Mouse (Mus musculus): ENCODE measurements around the gene Dll3. TPM values are rescaled to one million over a fixed set of nuclear protein-coding genes. Genes with fewer than 3 reads are reported as not detected.
"Not testable (repeated sequence)": the region's sequence is repeated elsewhere in the genome, so short reads cannot be mapped to it uniquely, and the experiment has no call there.

The Dll3 gene
- polyA plus RNA-seq, 2 experiments, result 0.83 to 0.92 TPM

- no peaks in the 10 kb centered on the region for H3K9me3 ChIP-seq (ENCODE audit: control insufficient read depth, low read length)
- 89% methylated on average over 3 of the region's 3 CpGs for WGBS
Observed at GRCm38 (mm10) chr7:28248957-28249356, 53.1 kb downstream of the Dll3 start.

GRCm38 (mm10) chr7:28243943-28244342 is 58.1 kb downstream of the Dll3 start:
- 65% methylated on average over 2 of the region's 2 CpGs for WGBS
- H3K4me3 ChIP-seq (replicated peaks; ENCODE audit: low read length); DNase-seq (ENCODE audit: low spot score); H3K4me2 ChIP-seq (replicated peaks; ENCODE audit: low read depth, low read length, severe bottlenecking); ATAC-seq (ENCODE audit: low FRiP score, low read depth); H3K4me1 ChIP-seq (ENCODE audit: control insufficient read depth, insufficient read depth, low read length); H3K27ac ChIP-seq (replicated peaks; ENCODE audit: low read depth, low read length); H3K9ac ChIP-seq (ENCODE audit: low read depth, low read length, severe bottlenecking); H3K9me3 ChIP-seq (ENCODE audit: control insufficient read depth, low read length); H3K27me3 ChIP-seq (ENCODE audit: control insufficient read depth, insufficient read depth, low read length); H3K36me3 ChIP-seq (ENCODE audit: control insufficient read depth, insufficient read depth, low read length): not testable (repeated sequence)

More at GRCm38 (mm10) chr7:28248957-28249356, 53.1 kb downstream of the Dll3 start:
- ATAC-seq (ENCODE audit: low FRiP score, low read depth), result no peak
- no peak for TF ChIP-seq POLR2A (IDR thresholded peaks at IDR 0.05; ENCODE audit: borderline replicate concordance, extremely low read depth, insufficient read depth, insufficient read length)
- Histone ChIP-seq H3K4me3 (replicated peaks; ENCODE audit: low read length) (no peak overlapping the region), H3K9ac (ENCODE audit: low read depth, low read length, severe bottlenecking) (no peak overlapping the region), H3K27ac (replicated peaks; ENCODE audit: low read depth, low read length) (no peak overlapping the region), H3K4me1 (ENCODE audit: control insufficient read depth, insufficient read depth, low read length) (no peaks in the 10 kb centered on the region), H3K36me3 (ENCODE audit: control insufficient read depth, insufficient read depth, low read length) (no peaks in the 10 kb centered on the region), H3K27me3 (ENCODE audit: control insufficient read depth, insufficient read depth, low read length) (no peaks in the 10 kb centered on the region), H3K4me2 (replicated peaks; ENCODE audit: low read depth, low read length, severe bottlenecking) (no peak overlapping the region)
- DNase-seq (ENCODE audit: low spot score), result no peak

Other genes with a start within 250 kb of the Dll3 start
- 0.35 and 0.63 TPM in 2 replicates for gene Fcgbp, start 231.0 kb downstream of the Dll3 start, polyA plus RNA-seq (2012; rRNA removed)
- gene Fcgbp, start 231.0 kb downstream of the Dll3 start, polyA plus RNA-seq (2014; fragmentation: Nextera tagmentation; extraction: Ambion mirVana), result 0.18 and 0.48 TPM in 2 replicates
- gene 9530053A07Rik, start 172.8 kb downstream of the Dll3 start, polyA plus RNA-seq (2012; rRNA removed), result not detected in 2 replicates
- gene 9530053A07Rik, start 172.8 kb downstream of the Dll3 start, polyA plus RNA-seq (2014; fragmentation: Nextera tagmentation; extraction: Ambion mirVana), result not detected in 2 replicates
- gene Fbl, start 132.5 kb downstream of the Dll3 start, polyA plus RNA-seq (2012; rRNA removed), result 238 and 299 TPM in 2 replicates
- gene Fbl, start 132.5 kb downstream of the Dll3 start, polyA plus RNA-seq (2014; fragmentation: Nextera tagmentation; extraction: Ambion mirVana), result 43.7 and 45.9 TPM in 2 replicates
- gene Dyrk1b, start 122.8 kb downstream of the Dll3 start, polyA plus RNA-seq (2012; rRNA removed), result 26.0 and 37.8 TPM in 2 replicates
- 13.8 and 15.7 TPM in 2 replicates for gene Dyrk1b, start 122.8 kb downstream of the Dll3 start, polyA plus RNA-seq (2014; fragmentation: Nextera tagmentation; extraction: Ambion mirVana)
- 33.0 and 35.0 TPM in 2 replicates for gene Eid2, start 34.4 kb downstream of the Dll3 start, polyA plus RNA-seq (2012; rRNA removed)
- 12.2 and 17.0 TPM in 2 replicates for gene Eid2, start 34.4 kb downstream of the Dll3 start, polyA plus RNA-seq (2014; fragmentation: Nextera tagmentation; extraction: Ambion mirVana)
- gene Eid2b, start 24.5 kb downstream of the Dll3 start, polyA plus RNA-seq (2012; rRNA removed), result 15.4 and 18.3 TPM in 2 replicates
- 14.3 and 14.9 TPM in 2 replicates for gene Eid2b, start 24.5 kb downstream of the Dll3 start, polyA plus RNA-seq (2014; fragmentation: Nextera tagmentation; extraction: Ambion mirVana)
- 0.55 and 0.74 TPM in 2 replicates for gene Selenov, start 11.1 kb downstream of the Dll3 start, polyA plus RNA-seq (2012; rRNA removed)
- 0.34 TPM in 1 of 2 replicates, not detected in the other for gene Selenov, start 11.1 kb downstream of the Dll3 start, polyA plus RNA-seq (2014; fragmentation: Nextera tagmentation; extraction: Ambion mirVana)
- gene Timm50, start 9.8 kb upstream of the Dll3 start, polyA plus RNA-seq (2012; rRNA removed), result 98.1 and 119 TPM in 2 replicates
- gene Timm50, start 9.8 kb upstream of the Dll3 start, polyA plus RNA-seq (2014; fragmentation: Nextera tagmentation; extraction: Ambion mirVana), result 138 TPM in 2 replicates
- gene Supt5, start 36.5 kb upstream of the Dll3 start, polyA plus RNA-seq (2012; rRNA removed), result 116 and 127 TPM in 2 replicates
- 76.2 and 84.4 TPM in 2 replicates for gene Supt5, start 36.5 kb upstream of the Dll3 start, polyA plus RNA-seq (2014; fragmentation: Nextera tagmentation; extraction: Ambion mirVana)
- gene Rps16, start 48.4 kb upstream of the Dll3 start, polyA plus RNA-seq (2012; rRNA removed), result 1,848 and 2,127 TPM in 2 replicates
- gene Rps16, start 48.4 kb upstream of the Dll3 start, polyA plus RNA-seq (2014; fragmentation: Nextera tagmentation; extraction: Ambion mirVana), result 1,280 and 1,345 TPM in 2 replicates
- gene Plekhg2, start 70.4 kb upstream of the Dll3 start, polyA plus RNA-seq (2012; rRNA removed), result 67.3 and 87.8 TPM in 2 replicates
- 59.0 and 69.1 TPM in 2 replicates for gene Plekhg2, start 70.4 kb upstream of the Dll3 start, polyA plus RNA-seq (2014; fragmentation: Nextera tagmentation; extraction: Ambion mirVana)
- 12.3 and 19.0 TPM in 2 replicates for gene Zfp36, start 78.0 kb upstream of the Dll3 start, polyA plus RNA-seq (2012; rRNA removed)
- 16.0 TPM in 2 replicates for gene Zfp36, start 78.0 kb upstream of the Dll3 start, polyA plus RNA-seq (2014; fragmentation: Nextera tagmentation; extraction: Ambion mirVana)
- gene Med29, start 90.5 kb upstream of the Dll3 start, polyA plus RNA-seq (2012; rRNA removed), result 47.5 and 61.6 TPM in 2 replicates
- gene Med29, start 90.5 kb upstream of the Dll3 start, polyA plus RNA-seq (2014; fragmentation: Nextera tagmentation; extraction: Ambion mirVana), result 46.6 and 49.9 TPM in 2 replicates
- gene Paf1, start 90.7 kb upstream of the Dll3 start, polyA plus RNA-seq (2012; rRNA removed), result 97.8 and 102 TPM in 2 replicates
- 54.2 and 63.1 TPM in 2 replicates for gene Paf1, start 90.7 kb upstream of the Dll3 start, polyA plus RNA-seq (2014; fragmentation: Nextera tagmentation; extraction: Ambion mirVana)
- 7.0 and 12.7 TPM in 2 replicates for gene Gmfg, start 135.2 kb upstream of the Dll3 start, polyA plus RNA-seq (2012; rRNA removed)
- gene Gmfg, start 135.2 kb upstream of the Dll3 start, polyA plus RNA-seq (2014; fragmentation: Nextera tagmentation; extraction: Ambion mirVana), result 15.7 and 19.4 TPM in 2 replicates
- gene Lrfn1, start 149.7 kb upstream of the Dll3 start, polyA plus RNA-seq (2012; rRNA removed), result 18.7 and 31.8 TPM in 2 replicates
- gene Lrfn1, start 149.7 kb upstream of the Dll3 start, polyA plus RNA-seq (2014; fragmentation: Nextera tagmentation; extraction: Ambion mirVana), result 5.9 and 7.6 TPM in 2 replicates
- not detected in 2 replicates for gene Ifnl2, start 208.2 kb upstream of the Dll3 start, polyA plus RNA-seq (2012; rRNA removed)
- not detected in 2 replicates for gene Ifnl2, start 208.2 kb upstream of the Dll3 start, polyA plus RNA-seq (2014; fragmentation: Nextera tagmentation; extraction: Ambion mirVana)
- not detected in 2 replicates for gene Ifnl3, start 220.6 kb upstream of the Dll3 start, polyA plus RNA-seq (2012; rRNA removed)
- not detected in 2 replicates for gene Ifnl3, start 220.6 kb upstream of the Dll3 start, polyA plus RNA-seq (2014; fragmentation: Nextera tagmentation; extraction: Ambion mirVana)
- 0.14 and 0.85 TPM in 2 replicates for gene Sycn, start 238.6 kb upstream of the Dll3 start, polyA plus RNA-seq (2012; rRNA removed)
- not detected in 2 replicates for gene Sycn, start 238.6 kb upstream of the Dll3 start, polyA plus RNA-seq (2014; fragmentation: Nextera tagmentation; extraction: Ambion mirVana)
- gene Nccrp1, start 245.0 kb upstream of the Dll3 start, polyA plus RNA-seq (2012; rRNA removed), result not detected in 2 replicates
- gene Nccrp1, start 245.0 kb upstream of the Dll3 start, polyA plus RNA-seq (2014; fragmentation: Nextera tagmentation; extraction: Ambion mirVana), result not detected in 2 replicates

Data from limb, embryonic 14.5 days (tissue).